Mouse (Mus musculus): ENCODE measurements around the gene Gpatch8. TPM values are rescaled to one million over a fixed set of nuclear protein-coding genes. Genes with fewer than 3 reads are reported as not detected.

Gpatch8 gene
- polyA plus RNA-seq, 2 experiments: 38.2 to 43.0 TPM

GRCm38 (mm10) chr11:102464901-102465300 is 91.3 kb downstream of the Gpatch8 start:
- Histone ChIP-seq H3K27me3 (ENCODE audit: control insufficient read depth, insufficient read depth, low read length) (no peaks in the 10 kb centered on the region), H3K4me3 (replicated peaks; ENCODE audit: low read length) (no peak overlapping the region), H3K9ac (ENCODE audit: low read depth, low read length, severe bottlenecking) (no peak overlapping the region), H3K9me3 (ENCODE audit: control insufficient read depth, low read length) (no peaks in the 10 kb centered on the region), H3K4me1 (ENCODE audit: control insufficient read depth, insufficient read depth, low read length) (peaks cover 18% of the 10 kb centered on the region), H3K4me2 (replicated peaks; ENCODE audit: low read depth, low read length, severe bottlenecking) (no peak overlapping the region), H3K36me3 (ENCODE audit: control insufficient read depth, insufficient read depth, low read length) (no peaks in the 10 kb centered on the region), H3K27ac (replicated peaks; ENCODE audit: low read depth, low read length) (no peak overlapping the region)
- ATAC-seq (ENCODE audit: low FRiP score, low read depth): no peak
- no peak for TF ChIP-seq POLR2A (IDR thresholded peaks at IDR 0.05; ENCODE audit: borderline replicate concordance, extremely low read depth, insufficient read depth, insufficient read length)
- no peak for DNase-seq (ENCODE audit: low spot score)
- 97% methylated on average over 6 of the region's 6 CpGs for WGBS

GRCm38 (mm10) chr11:102461764-102462163 is 94.4 kb downstream of the Gpatch8 start:
- ATAC-seq (ENCODE audit: low FRiP score, low read depth): no peak

GRCm38 (mm10) chr11:102460541-102460940 is 95.7 kb downstream of the Gpatch8 start:
- peaks cover 5% of the 10 kb centered on the region for H3K4me1 ChIP-seq (ENCODE audit: control insufficient read depth, insufficient read depth, low read length)
- H3K36me3 ChIP-seq (ENCODE audit: control insufficient read depth, insufficient read depth, low read length): no peaks in the 10 kb centered on the region
- TF ChIP-seq POLR2A (IDR thresholded peaks at IDR 0.05; ENCODE audit: borderline replicate concordance, extremely low read depth, insufficient read depth, insufficient read length): no peak
- DNase-seq (ENCODE audit: low spot score) (no peak), ATAC-seq (ENCODE audit: low FRiP score, low read depth) (no peak)
- H3K27me3 ChIP-seq (ENCODE audit: control insufficient read depth, insufficient read depth, low read length): no peaks in the 10 kb centered on the region
- no peak overlapping the region for H3K27ac ChIP-seq (replicated peaks; ENCODE audit: low read depth, low read length)
- no peaks in the 10 kb centered on the region for H3K9me3 ChIP-seq (ENCODE audit: control insufficient read depth, low read length)
- H3K4me2 ChIP-seq (replicated peaks; ENCODE audit: low read depth, low read length, severe bottlenecking): no peak overlapping the region
- WGBS: 63% methylated on average over 16 of the region's 16 CpGs
- no peak overlapping the region for H3K4me3 ChIP-seq (replicated peaks; ENCODE audit: low read length)
- H3K9ac ChIP-seq (ENCODE audit: low read depth, low read length, severe bottlenecking): no peak overlapping the region

More at GRCm38 (mm10) chr11:102461764-102462163, 94.4 kb downstream of the Gpatch8 start:
- Histone ChIP-seq H3K4me3 (replicated peaks; ENCODE audit: low read length) (no peak overlapping the region), H3K36me3 (ENCODE audit: control insufficient read depth, insufficient read depth, low read length) (no peaks in the 10 kb centered on the region), H3K9ac (ENCODE audit: low read depth, low read length, severe bottlenecking) (no peak overlapping the region), H3K27me3 (ENCODE audit: control insufficient read depth, insufficient read depth, low read length) (no peaks in the 10 kb centered on the region), H3K27ac (replicated peaks; ENCODE audit: low read depth, low read length) (no peak overlapping the region), H3K9me3 (ENCODE audit: control insufficient read depth, low read length) (no peaks in the 10 kb centered on the region), H3K4me1 (ENCODE audit: control insufficient read depth, insufficient read depth, low read length) (peaks cover 11% of the 10 kb centered on the region), H3K4me2 (replicated peaks; ENCODE audit: low read depth, low read length, severe bottlenecking) (no peak overlapping the region)
- no peak for DNase-seq (ENCODE audit: low spot score)
- 78% methylated on average over 3 of the region's 3 CpGs for WGBS
- no peak for TF ChIP-seq POLR2A (IDR thresholded peaks at IDR 0.05; ENCODE audit: borderline replicate concordance, extremely low read depth, insufficient read depth, insufficient read length)

- Histone ChIP-seq H3K4me3 (replicated peaks; ENCODE audit: low read length) (peak overlapping the region; percentile 51), H3K9me3 (ENCODE audit: control insufficient read depth, low read length) (no peaks in the 10 kb centered on the region), H3K4me1 (ENCODE audit: control insufficient read depth, insufficient read depth, low read length) (peaks cover 9% of the 10 kb centered on the region), H3K4me2 (replicated peaks; ENCODE audit: low read depth, low read length, severe bottlenecking) (peak overlapping the region; percentile 92), H3K27ac (replicated peaks; ENCODE audit: low read depth, low read length) (no peak overlapping the region), H3K9ac (ENCODE audit: low read depth, low read length, severe bottlenecking) (peak overlapping the region; percentile 51), H3K36me3 (ENCODE audit: control insufficient read depth, insufficient read depth, low read length) (no peaks in the 10 kb centered on the region), H3K27me3 (ENCODE audit: control insufficient read depth, insufficient read depth, low read length) (no peaks in the 10 kb centered on the region)
- peak; percentile 82 for DNase-seq (ENCODE audit: low spot score)
- 0% methylated on average over 29 of the region's 40 CpGs for WGBS
- peak; percentile 90 for ATAC-seq (ENCODE audit: low FRiP score, low read depth)
- no peak for TF ChIP-seq POLR2A (IDR thresholded peaks at IDR 0.05; ENCODE audit: borderline replicate concordance, extremely low read depth, insufficient read depth, insufficient read length)
These were observed 100.3 kb downstream of the Gpatch8 start for GRCm38 (mm10) chr11:102455740-102456396.

GRCm38 (mm10) chr11:102453131-102453530 is 103.1 kb downstream of the Gpatch8 start:
- no peak overlapping the region for H3K9ac ChIP-seq (ENCODE audit: low read depth, low read length, severe bottlenecking)
- H3K27me3 ChIP-seq (ENCODE audit: control insufficient read depth, insufficient read depth, low read length): peaks cover 9% of the 10 kb centered on the region; the same call in 1 of the 2 replicates
- no peak overlapping the region for H3K4me3 ChIP-seq (replicated peaks; ENCODE audit: low read length)
- TF ChIP-seq POLR2A (IDR thresholded peaks at IDR 0.05; ENCODE audit: borderline replicate concordance, extremely low read depth, insufficient read depth, insufficient read length): no peak
- DNase-seq (ENCODE audit: low spot score) (no peak), ATAC-seq (ENCODE audit: low FRiP score, low read depth) (no peak)
- no peak overlapping the region for H3K27ac ChIP-seq (replicated peaks; ENCODE audit: low read depth, low read length)
- peaks cover 14% of the 10 kb centered on the region for H3K4me1 ChIP-seq (ENCODE audit: control insufficient read depth, insufficient read depth, low read length)
- 16% methylated on average over 10 of the region's 10 CpGs for WGBS
- no peak overlapping the region for H3K4me2 ChIP-seq (replicated peaks; ENCODE audit: low read depth, low read length, severe bottlenecking)
- no peaks in the 10 kb centered on the region for H3K9me3 ChIP-seq (ENCODE audit: control insufficient read depth, low read length)
- no peaks in the 10 kb centered on the region for H3K36me3 ChIP-seq (ENCODE audit: control insufficient read depth, insufficient read depth, low read length)

Measured in limb, embryonic 14.5 days (tissue).